ENCODE assay signal across 16 mouse cellular contexts in the genomic region with DNA sequence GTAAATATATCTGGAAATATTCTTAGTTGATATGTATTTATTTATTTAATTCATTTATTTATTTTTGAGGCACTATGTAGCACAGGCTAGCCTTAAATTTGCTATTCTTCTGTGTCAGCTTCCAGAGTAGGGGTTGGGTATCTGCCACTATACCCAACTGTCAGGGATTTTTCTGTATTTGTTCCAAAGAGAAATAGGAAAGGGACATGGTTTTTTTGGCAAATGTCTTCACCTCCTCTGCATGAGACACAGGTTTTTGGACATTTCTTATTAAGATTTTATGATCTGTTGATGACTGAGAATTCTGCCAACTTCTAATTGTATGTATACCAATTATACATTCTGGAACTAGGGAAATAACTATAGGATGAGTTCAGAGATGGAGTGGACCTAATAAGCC.
"Had no signal": no experiment of that assay in that cellular context is flagged by ENCODE, and none has a peak within 500 bp of the region (broad histone marks: within the 10 kb centered on the region; RNA-seq: fewer than 3 reads in every experiment).

No protein-coding gene starts in this region.

- H3K9me3 ChIP-seq: neural tube, embryonic 13.5 days; neural tube, embryonic 15.5 days; stomach, embryonic 15.5 days had no signal

- H3K4me2 ChIP-seq: neural tube, embryonic 13.5 days; neural tube, embryonic 15.5 days; stomach, embryonic 15.5 days had no signal

- H3K27me3 ChIP-seq: neural tube, embryonic 13.5 days; neural tube, embryonic 15.5 days; stomach, embryonic 15.5 days had no signal

- H3K9ac ChIP-seq: neural tube, embryonic 13.5 days; neural tube, embryonic 15.5 days; stomach, embryonic 15.5 days had no signal

- DNase-seq: retina, postnatal 1 day; right cerebral cortex, adult 18-20 months; right cerebral cortex, postnatal 14 days; right cerebral cortex, postnatal 25 days; right cerebral cortex, postnatal 4 days; spleen, adult 18-20 months; thymus, adult 18-20 months; thymus, adult 2 months; thymus, postnatal 14 days; thymus, postnatal 25 days; thymus, postnatal 36 days; thymus, postnatal 4 days had no signal

- H3K27ac ChIP-seq: neural tube, embryonic 13.5 days; neural tube, embryonic 15.5 days; stomach, embryonic 15.5 days; stomach, postnatal 0 days had no signal

- H3K4me3 ChIP-seq: neural tube, embryonic 13.5 days; neural tube, embryonic 15.5 days; stomach, embryonic 15.5 days had no signal
